Mouse (Mus musculus) erythroid progenitor cell, adult 5-6 weeks (primary cell): Measurements from ENCODE around the gene Mog. TPM values are rescaled to one million over a fixed set of nuclear protein-coding genes. Genes with fewer than 3 reads are reported as not detected.

Source experiments
- ATAC-seq: replicated peaks from 2 replicates; pipeline ENCODE4 v1.8.0; 2016; ENCODE audit warnings: moderate number of reproducible peaks, mild to moderate bottlenecking, moderate TSS enrichment, inconsistent platforms; ENCODE audit not compliant: poor library complexity, low FRiP score, severe bottlenecking
- total RNA-seq, 2 experiments: library from RNA; stranded (forward) in 1 of 2; stranded (reverse) in 1 of 2; fragments of 150-400 nt in 1 of 2; fragments of 186-747, 209-891 nt in 1 of 2; gene quantifications; 2 replicates each; pipeline versions ENCODE4 v1.2.3 to v1.2.4; 2015 to 2017; ENCODE audit warnings: low replicate concordance in 2 of 2

Mog gene
- total RNA-seq (2015; ENCODE audit: low replicate concordance) (not detected in 2 replicates), total RNA-seq (2017; ENCODE audit: low replicate concordance) (not detected in 2 replicates)

GRCm38 (mm10) chr17:37022628-37023576 lies at the start of gene Mog:
Gene Mog (minus strand): TSS chr17:37023398.
- ATAC-seq, result no peak

GRCm38 (mm10) chr17:37072730-37073276 lies 49.6 kb upstream of the Mog start:
- ATAC-seq, result no peak

- ATAC-seq, result no peak
These were observed 49.0 kb upstream of the Mog start for GRCm38 (mm10) chr17:37072080-37072729.

GRCm38 (mm10) chr17:37070121-37070520 lies 46.9 kb upstream of the Mog start:
- no peak for ATAC-seq

GRCm38 (mm10) chr17:37067861-37068260 lies 44.7 kb upstream of the Mog start:
- no peak for ATAC-seq

GRCm38 (mm10) chr17:37065993-37066392 lies 42.8 kb upstream of the Mog start:
- no peak for ATAC-seq

GRCm38 (mm10) chr17:37063686-37064495 lies 40.7 kb upstream of the Mog start:
- no peak for ATAC-seq

- ATAC-seq, result no peak
These were observed 39.9 kb upstream of the Mog start for GRCm38 (mm10) chr17:37063063-37063462.

- no peak for ATAC-seq
These were observed 39.0 kb upstream of the Mog start for GRCm38 (mm10) chr17:37062101-37062641.

GRCm38 (mm10) chr17:37061435-37061834 lies 38.2 kb upstream of the Mog start:
- no peak for ATAC-seq

GRCm38 (mm10) chr17:37056957-37057356 lies 33.8 kb upstream of the Mog start:
- no peak for ATAC-seq

- no peak for ATAC-seq
These were observed 28.5 kb upstream of the Mog start for GRCm38 (mm10) chr17:37051745-37052144.

- no peak for ATAC-seq
These were observed 27.7 kb upstream of the Mog start for GRCm38 (mm10) chr17:37050876-37051275.

GRCm38 (mm10) chr17:37050399-37050798 lies 27.2 kb upstream of the Mog start:
- ATAC-seq, result no peak

GRCm38 (mm10) chr17:37049570-37050310 lies 26.5 kb upstream of the Mog start:
- no peak for ATAC-seq

GRCm38 (mm10) chr17:37048383-37048782 lies 25.2 kb upstream of the Mog start:
- ATAC-seq, result no peak

GRCm38 (mm10) chr17:37047981-37048380 lies 24.8 kb upstream of the Mog start:
- no peak for ATAC-seq

- ATAC-seq, result no peak
These were observed 24.3 kb upstream of the Mog start for GRCm38 (mm10) chr17:37047332-37047976.
